Mouse (Mus musculus) kidney, postnatal 36 days (tissue): ENCODE measurements around the gene Naa20.
"Not testable (repeated sequence)": the region's sequence is repeated elsewhere in the genome, so short reads cannot be mapped to it uniquely, and the experiment has no call there.

ENCODE experiments used
- DNase-seq, 2 experiments: peaks; one replicate each; pipeline ENCODE4 v3.0.0; 2021 to 2022; ENCODE audit warnings: mixed read lengths in 2 of 2

The Naa20 gene

DNA sequence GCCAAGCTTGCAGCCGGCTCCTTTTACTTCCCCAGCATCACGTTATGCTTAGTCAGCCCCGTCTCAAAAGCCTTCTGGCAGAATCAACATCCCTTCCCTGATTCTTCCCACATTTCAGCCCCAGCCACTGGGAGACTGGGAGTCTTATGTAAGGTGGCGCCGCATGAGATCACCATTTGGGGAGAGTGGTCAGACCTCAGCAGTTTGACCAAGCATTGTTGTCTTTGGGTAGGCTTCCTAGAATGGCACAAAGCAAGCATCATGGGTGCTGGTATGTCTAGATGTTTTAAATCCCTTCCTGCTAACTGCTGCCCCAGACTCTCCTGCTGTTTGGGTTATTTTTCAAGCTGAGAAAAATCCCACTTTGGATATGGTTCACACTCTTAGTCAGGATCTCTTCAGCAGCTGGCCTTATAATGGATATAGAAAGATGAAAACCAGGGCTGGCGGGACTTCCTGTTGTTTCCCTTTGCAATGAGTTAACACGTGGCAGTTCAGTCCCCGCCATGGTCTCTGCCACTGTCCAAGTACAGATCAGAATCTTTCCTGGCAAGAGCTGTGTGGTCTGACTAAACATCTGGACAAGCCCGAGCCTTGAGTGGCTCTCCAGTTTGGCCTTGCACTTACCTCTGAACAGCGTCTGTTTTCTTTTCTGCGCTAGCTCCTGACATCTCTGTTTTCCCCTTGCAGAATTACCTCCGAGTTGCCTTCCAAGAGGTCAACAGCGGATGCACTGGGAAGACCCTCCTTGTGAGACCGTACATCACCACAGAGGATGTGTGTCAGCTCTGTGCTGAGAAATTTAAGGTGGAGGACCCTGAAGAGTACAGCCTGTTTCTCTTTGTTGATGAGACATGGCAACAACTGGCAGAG, 16.8 kb upstream of the Naa20 start:
- DNase-seq = peak; percentile 45 to 61

GRCm38 (mm10) chr2:145887937-145888765, 13.7 kb upstream of the Naa20 start:
- peak; percentile 65 to 81 for DNase-seq

- DNase-seq = peak in 1 of 2 experiments; percentile 34
These were observed 13.0 kb upstream of the Naa20 start for GRCm38 (mm10) chr2:145888766-145889480.

GRCm38 (mm10) chr2:145890571-145890970, 11.3 kb upstream of the Naa20 start:
- no peak for DNase-seq

GRCm38 (mm10) chr2:145893756-145894155, 8.1 kb upstream of the Naa20 start:
- DNase-seq = no peak

GRCm38 (mm10) chr2:145898106-145898505, 3.8 kb upstream of the Naa20 start:
- DNase-seq = no peak

DNA sequence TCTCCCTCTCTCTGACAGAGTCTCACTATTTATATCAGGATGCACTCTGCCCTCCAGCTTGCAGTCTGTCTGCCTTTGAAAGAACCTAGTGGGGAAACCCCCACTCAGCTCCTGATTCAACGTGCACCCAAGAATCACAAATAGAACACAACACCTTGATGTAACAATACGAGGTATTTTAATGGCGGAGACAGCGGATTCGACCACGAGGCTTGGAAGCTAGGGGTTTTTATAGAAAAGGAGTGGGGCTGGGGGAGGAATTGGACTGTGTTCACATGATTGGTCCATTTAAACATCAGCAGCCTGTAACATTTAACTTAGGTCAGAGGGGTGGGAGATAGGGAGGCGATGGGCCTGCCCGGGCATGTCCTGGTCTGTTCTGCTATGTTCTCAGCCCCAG, 1.6 kb upstream of the Naa20 start:
- not testable (repeated sequence) for DNase-seq

GRCm38 (mm10) chr2:145903061-145903901, 1.4 kb downstream of the Naa20 start:
- DNase-seq = peak; percentile 94 to 95

DNA sequence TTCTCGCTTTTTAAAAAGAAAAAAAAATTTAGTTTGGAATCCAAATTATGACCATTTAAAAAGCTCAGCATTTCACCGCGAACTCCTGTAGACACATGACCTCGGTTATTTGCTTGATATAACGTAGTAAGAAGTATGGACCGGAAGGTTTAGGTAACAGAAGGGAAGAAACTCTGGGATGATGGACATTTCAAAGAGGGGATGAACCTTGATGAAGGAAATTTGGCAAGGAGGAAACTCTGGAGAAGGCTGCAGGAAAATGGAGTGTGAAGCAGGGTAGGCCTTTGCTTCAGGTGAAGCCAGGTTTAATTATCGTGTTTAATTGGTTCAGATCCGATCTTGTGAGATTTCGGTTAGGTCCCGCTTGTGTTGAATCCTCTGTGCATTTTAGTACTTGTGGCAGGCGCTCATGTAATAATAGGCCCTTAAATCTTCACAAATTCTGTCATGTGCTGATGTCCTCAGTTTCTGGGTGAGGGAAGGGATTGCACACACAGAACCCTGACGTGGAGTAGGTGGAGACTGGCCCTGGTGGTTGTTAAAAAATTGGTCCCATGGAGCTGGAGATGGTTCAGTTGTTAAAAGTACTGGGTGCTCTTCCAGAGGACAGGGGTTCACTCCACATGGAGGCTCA, 2.2 kb downstream of the Naa20 start:
- DNase-seq = peak in 1 of 2 experiments; percentile 15

DNA sequence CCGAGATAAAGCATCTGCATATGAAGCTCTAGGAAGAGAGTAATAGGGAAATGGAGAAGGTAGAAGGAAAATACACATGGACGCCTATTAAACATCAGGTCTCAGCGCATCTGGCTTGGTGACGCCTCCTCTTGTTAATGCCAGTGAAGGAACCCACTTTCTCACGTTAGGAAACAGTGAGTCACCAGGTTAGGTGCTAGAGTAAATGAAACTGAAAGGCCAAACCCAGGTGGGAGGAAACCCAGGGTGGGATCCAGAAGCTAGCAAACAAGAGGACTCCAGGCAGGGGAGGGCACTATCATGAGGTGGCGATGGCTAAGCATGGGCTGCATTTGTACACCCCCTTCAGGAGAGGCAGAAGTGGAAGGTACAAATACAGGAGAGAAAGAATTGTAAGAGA, 3.3 kb downstream of the Naa20 start:
- DNase-seq = no peak

DNA sequence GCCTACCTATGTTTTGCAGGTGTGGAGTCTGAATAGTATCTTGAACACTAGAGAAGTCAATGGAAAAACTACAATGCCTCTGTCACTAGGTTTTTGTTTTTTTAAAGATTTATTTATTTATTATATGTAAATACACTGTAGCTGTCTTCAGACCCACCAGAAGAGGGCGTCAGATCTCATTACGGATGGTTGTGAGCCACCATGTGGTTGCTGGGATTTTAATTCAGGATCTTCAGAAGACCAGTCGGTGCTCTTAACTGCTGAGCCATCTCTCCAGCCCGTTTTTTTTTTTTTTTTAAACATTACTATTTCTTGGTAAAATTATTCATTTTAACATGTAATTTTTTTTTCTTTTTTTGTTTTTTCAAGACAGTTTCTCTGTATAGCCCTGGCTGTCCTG, 4.0 kb downstream of the Naa20 start:
- DNase-seq = not testable (repeated sequence)

- DNase-seq = no peak
These were observed 19.2 kb downstream of the Naa20 start for GRCm38 (mm10) chr2:145920941-145921650.

- DNase-seq = peak; percentile 97 to 98
These were observed 32.7 kb downstream of the Naa20 start, which contains the start of the genes Cfap61 and Crnkl1 for GRCm38 (mm10) chr2:145934339-145935231. TSS of gene Cfap61 (plus strand) at chr2:145934784. TSS of gene Crnkl1 (minus strand) at chr2:145935014.

DNA sequence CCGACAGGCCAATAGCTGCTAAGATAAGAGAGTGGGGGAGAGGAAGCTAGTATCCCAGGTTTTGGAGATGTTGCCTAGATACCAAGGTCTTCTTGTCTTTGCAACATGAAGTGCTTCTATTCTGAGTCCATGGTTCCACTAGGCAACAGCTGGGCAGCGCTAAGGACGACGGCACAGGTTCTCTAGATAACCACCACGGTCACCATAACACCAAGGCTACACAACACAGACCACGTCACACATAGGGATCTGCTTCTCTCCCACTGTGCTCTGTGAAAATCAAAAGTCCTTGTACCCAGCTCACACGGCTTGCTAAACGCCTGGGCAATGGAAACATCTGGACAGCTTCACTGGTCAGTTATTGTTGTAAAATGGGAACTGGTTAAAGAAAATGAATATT, 35.1 kb downstream of the Naa20 start:
- no peak for DNase-seq

DNA sequence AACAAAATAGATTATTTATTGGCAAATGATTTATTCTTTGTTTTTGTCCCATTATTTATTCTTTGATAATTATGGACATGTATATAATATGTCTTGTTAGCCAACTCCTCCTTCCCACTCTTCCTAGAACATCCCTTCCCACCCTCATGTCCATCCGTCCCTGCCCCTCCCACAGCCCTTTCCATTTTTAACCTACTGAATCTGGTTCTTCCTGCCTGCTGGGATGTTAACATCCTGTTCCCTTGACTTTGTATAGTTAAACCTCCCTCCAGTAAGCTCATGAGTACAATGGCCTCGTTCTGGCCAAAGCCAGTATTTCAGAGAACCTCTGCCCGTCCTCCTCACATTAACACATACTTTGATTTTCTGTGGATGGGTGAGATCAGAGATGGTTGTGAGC, 39.5 kb downstream of the Naa20 start:
- no peak for DNase-seq

DNA sequence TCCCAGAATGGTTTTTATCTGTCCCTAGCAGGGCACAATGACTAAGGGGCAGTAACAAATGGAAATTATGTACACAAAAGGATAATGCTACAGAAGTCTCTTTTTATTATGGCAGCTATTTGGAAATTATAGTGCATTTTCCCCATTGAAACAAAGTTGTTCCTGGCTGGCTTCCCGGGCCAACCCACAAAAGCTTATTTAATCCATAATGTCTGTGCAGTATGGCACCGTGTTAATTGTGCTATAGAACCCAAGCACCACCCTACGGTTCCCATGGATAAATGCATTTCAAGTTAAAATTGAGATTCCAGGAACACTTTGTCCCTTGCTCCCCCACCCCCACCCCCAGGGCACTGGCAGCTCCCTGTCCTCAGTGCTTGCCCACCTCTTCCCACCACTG, 42.4 kb downstream of the Naa20 start:
- no peak for DNase-seq

DNA sequence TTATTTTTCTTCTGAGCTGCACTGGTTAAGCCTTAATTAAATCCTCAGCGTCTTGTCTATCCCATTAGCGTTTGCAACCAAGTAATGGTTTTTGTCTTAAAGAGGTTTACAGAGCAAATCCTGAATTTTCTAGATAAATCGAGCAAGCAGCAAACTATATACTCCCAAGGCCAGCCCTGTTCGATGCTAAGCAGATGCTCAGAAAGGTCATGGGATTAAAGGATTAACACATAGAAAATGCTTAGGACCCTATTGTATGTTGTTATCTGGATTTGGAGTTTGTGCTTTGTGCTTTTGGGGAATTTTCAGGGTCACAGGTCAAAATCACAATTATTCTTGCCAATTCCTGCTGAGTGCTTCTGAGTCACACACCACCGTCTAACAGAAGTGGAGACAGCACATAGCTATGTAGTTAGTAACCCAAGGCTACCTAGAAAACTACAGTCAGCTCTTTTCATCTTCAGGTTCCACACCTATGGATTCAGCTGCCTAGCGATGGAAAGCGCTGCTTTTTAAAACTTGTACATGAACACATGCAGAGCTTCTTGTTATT, 46.6 kb downstream of the Naa20 start:
- DNase-seq = no peak

DNA sequence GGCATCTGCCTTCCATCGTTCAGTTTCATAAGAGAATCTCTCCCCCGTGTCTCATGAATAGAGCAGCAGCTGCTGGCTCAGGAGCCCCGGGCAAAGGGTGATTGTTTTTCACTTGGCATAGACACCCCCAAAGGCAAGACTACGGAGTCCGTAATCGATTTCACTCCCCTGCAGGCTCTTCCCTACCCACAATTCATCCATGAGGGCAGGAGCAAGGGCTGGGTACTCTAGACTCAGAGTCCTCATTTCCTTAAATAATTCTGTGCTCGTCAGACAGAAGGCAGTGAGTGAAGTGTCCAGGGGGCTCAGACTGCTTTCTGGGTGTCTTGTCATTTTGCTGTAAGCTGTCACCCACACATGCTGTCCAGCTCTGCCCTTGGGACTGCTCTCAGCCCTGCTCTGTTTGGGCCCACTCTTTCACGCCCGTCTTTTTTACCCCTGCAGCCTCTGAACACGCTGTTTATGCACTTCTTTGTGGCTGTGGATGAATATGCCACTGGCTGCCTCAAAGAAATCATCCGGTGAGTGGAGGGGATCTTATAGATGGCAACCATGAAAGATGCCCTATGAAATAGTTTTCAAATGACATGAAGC, 47.7 kb downstream of the Naa20 start:
- no peak for DNase-seq

DNA sequence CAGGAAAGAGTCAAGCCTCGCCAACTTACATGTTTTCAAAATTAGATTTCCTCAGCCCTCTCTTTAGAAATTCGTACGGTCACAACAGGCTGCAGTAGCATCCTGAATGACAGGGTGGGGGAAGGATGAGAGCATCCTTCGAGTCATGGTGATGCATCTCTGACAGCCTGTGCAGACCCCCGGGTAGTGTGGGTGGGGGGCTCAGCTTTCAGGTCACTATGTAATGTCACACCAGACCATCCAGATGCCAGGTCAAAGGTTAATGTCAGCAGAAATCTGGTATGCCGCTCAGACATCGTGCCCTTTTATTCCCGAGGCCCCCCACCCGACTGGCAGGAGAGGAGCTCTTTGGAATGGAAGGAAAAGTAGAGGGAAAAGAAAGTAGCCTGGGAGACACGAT, 48.3 kb downstream of the Naa20 start:
- DNase-seq = no peak
